Mouse (Mus musculus) neural tube, embryonic 13.5 days (tissue): ENCODE data around the gene Olfr1431. TPM values are rescaled to one million over a fixed set of nuclear protein-coding genes. Genes with fewer than 3 reads are reported as not detected.
"Not testable (repeated sequence)": the region's sequence is repeated elsewhere in the genome, so short reads cannot be mapped to it uniquely, and the experiment has no call there.

Experiments
- ATAC-seq: fragments of 200-750 bp; cut with Nextera tagmentation; 2 replicates; pipeline ENCODE4 v1.8.0; 2017; ENCODE audit warnings: low read depth, mild to moderate bottlenecking, moderate TSS enrichment, moderate library complexity
- H3K27ac ChIP-seq: fragments of 300-500 bp; sonication (generic); replicated peaks from 2 replicates; pipeline ENCODE4 v1.5.1; 2015; ENCODE audit warnings: moderate library complexity, mild to moderate bottlenecking, inconsistent platforms
- H3K27me3 ChIP-seq: fragments of 300-500 bp; sonication (generic); 2 replicates; pipeline ENCODE4 v1.6.1; 2015; ENCODE audit warnings: mild to moderate bottlenecking, inconsistent platforms
- H3K36me3 ChIP-seq: fragments of 300-500 bp; sonication (generic); 2 replicates; pipeline ENCODE4 v1.6.1; 2015; ENCODE audit warnings: mild to moderate bottlenecking, inconsistent platforms
- H3K4me1 ChIP-seq: fragments of 300-500 bp; sonication (generic); replicated peaks from 2 replicates; pipeline ENCODE4 v1.6.1; 2015; ENCODE audit warnings: inconsistent platforms
- H3K4me2 ChIP-seq: fragments of 300-500 bp; sonication (generic); 2 replicates; pipeline ENCODE4 v1.6.1; 2015; ENCODE audit warnings: inconsistent platforms, mild to moderate bottlenecking, moderate library complexity
- H3K4me3 ChIP-seq: fragments of 300-500 bp; sonication (generic); 2 replicates; pipeline ENCODE4 v1.5.1; 2015; ENCODE audit warnings: mild to moderate bottlenecking, inconsistent platforms
- H3K9ac ChIP-seq: fragments of 300-500 bp; sonication (generic); 2 replicates; pipeline ENCODE4 v1.6.1; 2015; ENCODE audit warnings: moderate library complexity, mild to moderate bottlenecking, inconsistent platforms
- H3K9me3 ChIP-seq: fragments of 300-500 bp; sonication (generic); 2 replicates; pipeline ENCODE4 v1.6.1; 2016; ENCODE audit warnings: inconsistent platforms
- WGBS: fragments of 180-500 bp; shearing (Covaris S2); methylation state at CpG from one replicate; pipeline ENCODE4 v1.1.7; 2015; 5-methylcytosine and 5-hydroxymethylcytosine counted together
- polyA plus RNA-seq: library from polyadenylated mRNA; unstranded; fragments of >200 nt; fragmentation: Nextera tagmentation; extraction: Ambion mirVana; gene quantifications from 2 replicates; pipeline ENCODE4 v1.2.1, GENCODE M21; 2015

Olfr1431 gene
- polyA plus RNA-seq, result not detected in 2 replicates

- Histone ChIP-seq H3K4me3 (no peak within 1 kb of the TSS), H3K27ac (no peak within 1 kb of the TSS), H3K36me3 (no peaks in the 10 kb centered on the region), H3K4me1 (no peaks in the 10 kb centered on the region), H3K4me2 (no peak within 1 kb of the TSS), H3K27me3 (no peaks in the 10 kb centered on the region), H3K9ac (no peak within 1 kb of the TSS), H3K9me3 (no peaks in the 10 kb centered on the region)
- WGBS, result 76% methylated on average over 1 of the region's 1 CpGs
- no peak for ATAC-seq
These were observed at the start of gene Olfr1431 for GRCm38 (mm10) chr19:12200334-12200733. Olfr1431 (plus strand) TSS chr19:12200634.

DNA sequence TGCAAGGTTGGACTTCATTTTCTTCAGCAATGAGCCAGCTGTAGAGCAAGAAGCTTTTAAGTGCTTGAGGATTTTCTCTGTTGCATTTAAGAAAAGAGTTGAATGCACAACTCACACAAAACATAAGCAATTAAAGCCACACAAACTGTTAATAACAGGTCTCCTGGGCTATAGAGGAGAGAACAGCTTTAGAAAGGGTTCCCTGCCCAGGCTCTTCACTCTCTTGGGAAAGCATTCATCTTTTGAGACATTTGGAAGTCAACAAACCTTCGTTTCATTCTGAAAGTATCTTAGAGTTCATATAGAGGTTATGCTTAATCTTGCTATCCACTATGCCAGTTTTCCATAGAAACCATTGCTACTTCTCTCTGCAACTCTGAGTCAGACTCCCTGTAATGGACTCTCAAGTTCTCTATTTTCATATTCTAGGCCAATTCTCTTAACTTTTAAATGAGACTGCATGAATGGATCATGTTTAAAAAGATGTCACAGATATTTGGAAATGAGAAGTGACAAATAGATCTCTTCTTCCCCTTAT, 30.3 kb upstream of the Olfr1431 start, which contains the start of gene Olfr1555-ps1:
TSS of gene Olfr1555-ps1 (minus strand) at position 51 of the 538 bp plus-strand sequence.
- not testable (repeated sequence) for H3K4me3 ChIP-seq, H3K4me1 ChIP-seq
- WGBS, result 66% methylated on average over 1 of the region's 1 CpGs

GRCm38 (mm10) chr19:12175431-12175830, 25.0 kb upstream of the Olfr1431 start:
- H3K9ac ChIP-seq, H3K36me3 ChIP-seq, H3K27ac ChIP-seq, H3K4me3 ChIP-seq, H3K4me2 ChIP-seq, H3K9me3 ChIP-seq, H3K4me1 ChIP-seq, ATAC-seq, H3K27me3 ChIP-seq: not testable (repeated sequence)
- WGBS, result 85% methylated on average over 5 of the region's 5 CpGs

More for the DNA sequence above, 30.3 kb upstream of the Olfr1431 start, which contains the start of gene Olfr1555-ps1:
- not testable (repeated sequence) for H3K9ac ChIP-seq, H3K36me3 ChIP-seq, H3K4me2 ChIP-seq, H3K9me3 ChIP-seq, H3K27ac ChIP-seq, H3K27me3 ChIP-seq, ATAC-seq

DNA sequence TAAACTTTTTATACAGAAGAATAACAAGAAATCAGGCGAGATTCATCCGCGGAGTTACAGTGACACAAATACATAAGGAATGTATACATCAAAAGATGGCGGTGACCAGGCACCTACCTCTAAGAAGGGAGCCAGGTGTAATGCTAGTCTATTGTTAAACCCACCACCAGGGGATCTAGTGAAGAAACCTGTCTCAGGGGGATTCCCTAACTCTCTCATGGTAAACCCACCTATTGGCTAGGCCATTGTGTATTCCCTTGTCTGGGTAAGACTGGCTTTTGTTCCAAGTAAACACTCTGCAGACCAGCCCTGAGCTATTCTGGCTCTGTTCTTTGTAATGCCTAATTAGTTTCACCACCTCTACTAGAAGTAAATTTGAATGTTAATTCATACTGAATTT, 1.4 kb upstream of the Olfr1431 start:
- not testable (repeated sequence) for H3K9ac ChIP-seq, H3K27ac ChIP-seq, H3K4me1 ChIP-seq, H3K9me3 ChIP-seq, H3K36me3 ChIP-seq, H3K4me3 ChIP-seq, H3K4me2 ChIP-seq, ATAC-seq, H3K27me3 ChIP-seq
- WGBS, result 86% methylated on average over 4 of the region's 4 CpGs

DNA sequence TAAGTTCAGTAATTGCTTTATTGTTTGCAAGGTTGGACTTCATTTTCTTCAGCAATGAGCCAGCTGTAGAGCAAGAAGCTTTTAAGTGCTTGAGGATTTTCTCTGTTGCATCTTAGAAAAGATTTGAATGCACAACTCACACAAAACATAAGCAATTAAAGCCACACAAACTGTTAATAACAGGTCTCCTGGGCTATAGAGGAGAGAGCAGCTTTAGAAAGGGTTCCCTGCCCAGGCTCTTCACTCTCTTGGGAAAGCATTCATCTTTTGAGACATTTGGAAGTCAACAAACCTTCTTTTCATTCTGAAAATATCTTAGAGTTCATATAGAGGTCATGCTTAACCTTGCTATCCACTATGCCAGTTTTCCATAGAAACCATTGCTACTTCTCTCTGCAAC, 32.1 kb downstream of the Olfr1431 start, which contains the start of gene Olfr1432:
TSS of gene Olfr1432 (minus strand) at position 101 of the 400 bp plus-strand sequence.
- H3K4me1 ChIP-seq, H3K4me3 ChIP-seq, H3K27ac ChIP-seq, H3K27me3 ChIP-seq, H3K36me3 ChIP-seq, H3K4me2 ChIP-seq, H3K9ac ChIP-seq, ATAC-seq, H3K9me3 ChIP-seq: not testable (repeated sequence)

GRCm38 (mm10) chr19:12241559-12241958, 41.1 kb downstream of the Olfr1431 start, which contains the start of gene Olfr262:
Olfr262 (minus strand) TSS chr19:12241659.
- Histone ChIP-seq H3K9ac (no peak within 1 kb of the TSS), H3K4me2 (no peak within 1 kb of the TSS), H3K27ac (no peak within 1 kb of the TSS), H3K9me3 (no peaks in the 10 kb centered on the region), H3K27me3 (no peaks in the 10 kb centered on the region), H3K36me3 (no peaks in the 10 kb centered on the region), H3K4me3 (no peak within 1 kb of the TSS), H3K4me1 (no peaks in the 10 kb centered on the region)
- no peak for ATAC-seq
- WGBS, result 83% methylated on average over 1 of the region's 1 CpGs

GRCm38 (mm10) chr19:12260732-12261131, 60.3 kb downstream of the Olfr1431 start, which contains the start of gene Olfr235:
Olfr235 (plus strand) TSS chr19:12261032.
- no peak for ATAC-seq
- no peaks in the 10 kb centered on the region for H3K4me1 ChIP-seq
- H3K27ac ChIP-seq, result no peak within 1 kb of the TSS
- no peaks in the 10 kb centered on the region for H3K36me3 ChIP-seq
- H3K9me3 ChIP-seq, result no peaks in the 10 kb centered on the region
- WGBS, result 71% methylated on average over 1 of the region's 1 CpGs
- no peak within 1 kb of the TSS for H3K4me2 ChIP-seq
- H3K27me3 ChIP-seq, result no peaks in the 10 kb centered on the region
- no peak within 1 kb of the TSS for H3K9ac ChIP-seq
- no peak within 1 kb of the TSS for H3K4me3 ChIP-seq

Other genes with a start within 250 kb of the Olfr1431 start
- 4.5 and 4.7 TPM in 2 replicates for gene Osbp, start 234.7 kb upstream of the Olfr1431 start, polyA plus RNA-seq
- gene Olfr1423, start 159.3 kb upstream of the Olfr1431 start, polyA plus RNA-seq, result not detected in 2 replicates
- not detected in 2 replicates for gene Olfr1424, start 138.0 kb upstream of the Olfr1431 start, polyA plus RNA-seq
- not detected in 2 replicates for gene Olfr1425, start 122.9 kb upstream of the Olfr1431 start, polyA plus RNA-seq
- not detected in 2 replicates for gene Olfr1426, start 108.6 kb upstream of the Olfr1431 start, polyA plus RNA-seq
- gene Olfr1427, start 97.3 kb upstream of the Olfr1431 start, polyA plus RNA-seq, result not detected in 2 replicates
- not detected in 2 replicates for gene Olfr1428, start 84.7 kb upstream of the Olfr1431 start, polyA plus RNA-seq
- not detected in 2 replicates for gene Olfr76, start 77.4 kb upstream of the Olfr1431 start, polyA plus RNA-seq
- gene Olfr1555-ps1, start 30.5 kb upstream of the Olfr1431 start, polyA plus RNA-seq, result not detected in 2 replicates
- gene Olfr1432, start 32.0 kb downstream of the Olfr1431 start, polyA plus RNA-seq, result not detected in 2 replicates
- not detected in 2 replicates for gene Olfr262, start 41.0 kb downstream of the Olfr1431 start, polyA plus RNA-seq
- not detected in 2 replicates for gene Olfr235, start 60.4 kb downstream of the Olfr1431 start, polyA plus RNA-seq
- gene Olfr1434, start 79.2 kb downstream of the Olfr1431 start, polyA plus RNA-seq, result not detected in 2 replicates
- not detected in 2 replicates for gene Olfr1436, start 98.5 kb downstream of the Olfr1431 start, polyA plus RNA-seq
- not detected in 2 replicates for gene Olfr1437, start 124.5 kb downstream of the Olfr1431 start, polyA plus RNA-seq
- not detected in 2 replicates for gene Olfr1438-ps1, start 135.3 kb downstream of the Olfr1431 start, polyA plus RNA-seq
- gene Olfr1440, start 186.6 kb downstream of the Olfr1431 start, polyA plus RNA-seq, result not detected in 2 replicates
- gene Olfr1441, start 216.8 kb downstream of the Olfr1431 start, polyA plus RNA-seq, result not detected in 2 replicates
- gene Pfpl, start 227.3 kb downstream of the Olfr1431 start, polyA plus RNA-seq, result 0.08 TPM in 1 of 2 replicates, not detected in the other